16 mouse cellular contexts compared by ENCODE assay signal in genomic region chr13:116947611-116948298, GRCm38 (mm10).
DNase-seq lines count a peak whose midpoint lies in the region; ATAC-seq and TF ChIP-seq lines count a peak whose summit lies in the region.
"Had no signal": no experiment of that assay in that cellular context is flagged by ENCODE, and none has a peak within 500 bp of the region (broad histone marks: within the 10 kb centered on the region; RNA-seq: fewer than 3 reads in every experiment).

No protein-coding gene starts in this region.

- no peaks in the 10 kb centered on the region for H3K27me3 ChIP-seq in lung, embryonic 14.5 days (ENCODE audit: insufficient read depth, low read length)
- H3K27me3 ChIP-seq in lung, postnatal 0 days (replicated peaks; ENCODE audit: insufficient read depth, low read length), result no peaks in the 10 kb centered on the region
- no peaks in the 10 kb centered on the region for H3K27me3 ChIP-seq in embryonic facial prominence, embryonic 15.5 days
- H3K27me3 ChIP-seq in kidney, embryonic 16.5 days (ENCODE audit: insufficient read depth, low read length), result no peaks in the 10 kb centered on the region
- H3K27me3 ChIP-seq: forebrain, embryonic 12.5 days; liver, embryonic 13.5 days had no signal

- H3K4me2 ChIP-seq in lung, embryonic 14.5 days, result no peak overlapping the region
- no peak overlapping the region for H3K4me2 ChIP-seq in lung, postnatal 0 days (replicated peaks; ENCODE audit: low read depth, low read length)
- no peak overlapping the region for H3K4me2 ChIP-seq in embryonic facial prominence, embryonic 15.5 days (replicated peaks)
- H3K4me2 ChIP-seq in kidney, embryonic 16.5 days (replicated peaks; ENCODE audit: low read depth, low read length), result no peak overlapping the region; the same call in 1 of the 2 replicates
- H3K4me2 ChIP-seq: forebrain, embryonic 12.5 days; liver, embryonic 13.5 days had no signal

- WGBS in lung, embryonic 14.5 days, result 48% methylated on average over 9 of the region's 9 CpGs
- 52% methylated on average over 9 of the region's 9 CpGs for WGBS in lung, postnatal 0 days
- WGBS in embryonic facial prominence, embryonic 15.5 days, result 60% methylated on average over 9 of the region's 9 CpGs
- WGBS in kidney, embryonic 16.5 days, result 24% methylated on average over 9 of the region's 9 CpGs

- no peaks in the 10 kb centered on the region for H3K9me3 ChIP-seq in lung, embryonic 14.5 days (ENCODE audit: low read depth, low read length)
- no peaks in the 10 kb centered on the region for H3K9me3 ChIP-seq in lung, postnatal 0 days (ENCODE audit: low read length)
- H3K9me3 ChIP-seq in embryonic facial prominence, embryonic 15.5 days (replicated peaks), result no peaks in the 10 kb centered on the region
- no peaks in the 10 kb centered on the region for H3K9me3 ChIP-seq in kidney, embryonic 16.5 days (ENCODE audit: low read length)
- H3K9me3 ChIP-seq: forebrain, embryonic 12.5 days; liver, embryonic 13.5 days; midbrain, embryonic 10.5 days had no signal

- H3K9ac ChIP-seq in lung, embryonic 14.5 days, result no peak overlapping the region
- H3K9ac ChIP-seq in lung, postnatal 0 days (replicated peaks; ENCODE audit: low read depth), result no peak overlapping the region
- no peak overlapping the region for H3K9ac ChIP-seq in embryonic facial prominence, embryonic 15.5 days
- no peak overlapping the region for H3K9ac ChIP-seq in kidney, embryonic 16.5 days (replicated peaks; ENCODE audit: low read length)
- H3K9ac ChIP-seq: forebrain, embryonic 12.5 days; liver, embryonic 13.5 days had no signal

- no peaks in the 10 kb centered on the region; the same call in 1 of the 2 replicates for H3K4me1 ChIP-seq in lung, embryonic 14.5 days (ENCODE audit: insufficient read depth)
- no peaks in the 10 kb centered on the region for H3K4me1 ChIP-seq in lung, postnatal 0 days (ENCODE audit: insufficient read depth, low read depth, low read length)
- 0 out of 2 replicates have a peak, but pooled peaks cover 17% of the 10 kb centered on the region for H3K4me1 ChIP-seq in embryonic facial prominence, embryonic 15.5 days
- H3K4me1 ChIP-seq in kidney, embryonic 16.5 days (ENCODE audit: insufficient read depth, low read length), result peaks cover 38% of the 10 kb centered on the region
- H3K4me1 ChIP-seq: forebrain, embryonic 12.5 days; liver, embryonic 13.5 days had no signal

- TF ChIP-seq EP300 in lung, postnatal 0 days (IDR thresholded peaks at IDR 0.05), result no peak

- H3K4me3 ChIP-seq in lung, embryonic 14.5 days (ENCODE audit: low read depth, low read length), result no peak overlapping the region
- H3K4me3 ChIP-seq in lung, postnatal 0 days (ENCODE audit: low read depth, low read length), result no peak overlapping the region
- H3K4me3 ChIP-seq in embryonic facial prominence, embryonic 15.5 days (replicated peaks), result no peak overlapping the region
- H3K4me3 ChIP-seq in kidney, embryonic 16.5 days (ENCODE audit: low read length), result no peak overlapping the region
- H3K4me3 ChIP-seq: forebrain, embryonic 12.5 days; liver, embryonic 13.5 days; midbrain, embryonic 10.5 days had no signal

- no peak overlapping the region for H3K27ac ChIP-seq in lung, embryonic 14.5 days (ENCODE audit: low read depth)
- H3K27ac ChIP-seq in lung, postnatal 0 days (ENCODE audit: low read length), result no peak overlapping the region
- no peak overlapping the region for H3K27ac ChIP-seq in embryonic facial prominence, embryonic 15.5 days (replicated peaks)
- H3K27ac ChIP-seq in kidney, embryonic 16.5 days (ENCODE audit: low read length), result peak overlapping the region; percentile 87
- H3K27ac ChIP-seq: forebrain, embryonic 12.5 days; liver, embryonic 13.5 days; midbrain, embryonic 10.5 days had no signal

- no peak for TF ChIP-seq CTCF in lung, embryonic 14.5 days (IDR thresholded peaks at IDR 0.05; ENCODE audit: low read depth)
- TF ChIP-seq CTCF in lung, postnatal 0 days (IDR thresholded peaks at IDR 0.05), result no peak

- no peaks in the 10 kb centered on the region for H3K36me3 ChIP-seq in lung, embryonic 14.5 days (ENCODE audit: insufficient read depth)
- no peaks in the 10 kb centered on the region for H3K36me3 ChIP-seq in lung, postnatal 0 days (ENCODE audit: insufficient read depth, low read length)
- no peaks in the 10 kb centered on the region for H3K36me3 ChIP-seq in embryonic facial prominence, embryonic 15.5 days
- no peaks in the 10 kb centered on the region for H3K36me3 ChIP-seq in kidney, embryonic 16.5 days (ENCODE audit: insufficient read depth, low read length)
- H3K36me3 ChIP-seq: forebrain, embryonic 12.5 days; liver, embryonic 13.5 days; midbrain, embryonic 10.5 days had no signal

- peak; percentile 48 for ATAC-seq in lung, embryonic 14.5 days (ENCODE audit: insufficient read depth)
- no peak for ATAC-seq in lung, postnatal 0 days
- ATAC-seq in embryonic facial prominence, embryonic 15.5 days (ENCODE audit: insufficient number of reproducible peaks, low FRiP score, low TSS enrichment, low read depth), result peak; percentile 60
- peak; percentile 92 for ATAC-seq in kidney, embryonic 16.5 days (ENCODE audit: low FRiP score, low TSS enrichment)
- peak; percentile 37; the same call in 1 of the 2 replicates for ATAC-seq in megakaryocyte-erythroid progenitor cell, adult 5-6 weeks (replicated peaks; ENCODE audit: low FRiP score, low TSS enrichment, poor library complexity, severe bottlenecking)
- ATAC-seq: inflammation-experienced regulatory T-cells, adult 6 months had no signal

- DNase-seq in lung, embryonic 14.5 days, result peak; percentile 70
- no peak for DNase-seq in lung, postnatal 0 days (ENCODE audit: low spot score)
- DNase-seq in spleen, postnatal 4 days (ENCODE audit: low spot score in 2 of 2), result no peak
- DNase-seq in frontal cortex, postnatal 25 days (ENCODE audit: low spot score in 2 of 2), result no peak
- DNase-seq: adrenal gland, postnatal 36 days; cerebellum, adult 11 months; gastrocnemius, postnatal 36 days; heart, postnatal 10 days; liver, embryonic 13.5 days; thymus, postnatal 36 days had no signal
